Mouse (Mus musculus): ENCODE results near the gene Bax. TPM values are rescaled to one million over a fixed set of nuclear protein-coding genes. Genes with fewer than 3 reads are reported as not detected.
"Not testable (repeated sequence)": the region's sequence is repeated elsewhere in the genome, so short reads cannot be mapped to it uniquely, and the experiment has no call there.

The Bax gene
- polyA plus RNA-seq, 1 experiment from 2014 or later, result 272 TPM

- no peak for ATAC-seq
- Histone ChIP-seq H3K9ac (no peak overlapping the region), H3K27ac (peak overlapping the region; percentile 79), H3K27me3 (no peaks in the 10 kb centered on the region), H3K36me3 (ENCODE audit: poor library complexity, severe bottlenecking) (peaks cover 72% of the 10 kb centered on the region), H3K4me3 (no peak overlapping the region), H3K4me1 (peaks cover 49% of the 10 kb centered on the region), H3K4me2 (0 out of 2 replicates have a peak overlapping the region, but pooled peaks have one; percentile 10), H3K9me3 (replicated peaks) (no peaks in the 10 kb centered on the region)
- WGBS, result 51% methylated on average over 13 of the region's 13 CpGs
Measured at GRCm38 (mm10) chr7:45460860-45461314, 5.8 kb downstream of the Bax start.

GRCm38 (mm10) chr7:45460377-45460776 is 6.3 kb downstream of the Bax start:
- peaks cover 70% of the 10 kb centered on the region for H3K36me3 ChIP-seq (ENCODE audit: poor library complexity, severe bottlenecking)
- peak overlapping the region; percentile 92 for H3K4me3 ChIP-seq
- peaks cover 44% of the 10 kb centered on the region for H3K4me1 ChIP-seq
- no peaks in the 10 kb centered on the region for H3K27me3 ChIP-seq
- no peak for ATAC-seq
- WGBS, result 80% methylated on average over 7 of the region's 7 CpGs
- no peaks in the 10 kb centered on the region for H3K9me3 ChIP-seq (replicated peaks)
- H3K9ac ChIP-seq, result peak overlapping the region; percentile 51; the same call in 1 of the 2 replicates
- peak overlapping the region; percentile 79 for H3K27ac ChIP-seq
- peak overlapping the region; percentile 59 for H3K4me2 ChIP-seq

- Histone ChIP-seq H3K4me3 (peak within 1 kb of the TSS; percentile 92), H3K36me3 (ENCODE audit: poor library complexity, severe bottlenecking) (peaks cover 70% of the 10 kb centered on the region), H3K27ac (peak within 1 kb of the TSS; percentile 96), H3K9ac (peak within 1 kb of the TSS; percentile 96), H3K4me1 (peaks cover 37% of the 10 kb centered on the region), H3K4me2 (peak within 1 kb of the TSS; percentile 67)
- not testable (repeated sequence) for H3K9me3 ChIP-seq (replicated peaks); H3K27me3 ChIP-seq
- peak; percentile 97 for ATAC-seq
- WGBS, result under 1% methylated on average over 30 of the region's 37 CpGs
Measured at GRCm38 (mm10) chr7:45459564-45460140, 7.0 kb downstream of the Bax start, which contains the start of gene Ftl1. TSS of gene Ftl1 (minus strand) at chr7:45459884.

- Histone ChIP-seq H3K4me1 (peaks cover 37% of the 10 kb centered on the region), H3K4me3 (peak overlapping the region; percentile 92), H3K36me3 (ENCODE audit: poor library complexity, severe bottlenecking) (peaks cover 70% of the 10 kb centered on the region), H3K27ac (peak overlapping the region; percentile 96), H3K9ac (peak overlapping the region; percentile 96), H3K27me3 (no peaks in the 10 kb centered on the region), H3K4me2 (peak overlapping the region; percentile 67), H3K9me3 (replicated peaks) (no peaks in the 10 kb centered on the region)
- under 1% methylated on average over 42 of the region's 43 CpGs for WGBS
- ATAC-seq, result peak; percentile 78
Measured at GRCm38 (mm10) chr7:45458748-45459563, 7.7 kb downstream of the Bax start.

- H3K9me3 ChIP-seq (replicated peaks), result no peaks in the 10 kb centered on the region
- H3K36me3 ChIP-seq (ENCODE audit: poor library complexity, severe bottlenecking), result peaks cover 63% of the 10 kb centered on the region
- no peak for ATAC-seq
- WGBS, result 76% methylated on average over 9 of the region's 10 CpGs
- no peaks in the 10 kb centered on the region for H3K27me3 ChIP-seq
- H3K4me3 ChIP-seq, result peak overlapping the region; percentile 92
- H3K4me1 ChIP-seq, result peaks cover 37% of the 10 kb centered on the region
- peak overlapping the region; percentile 67 for H3K4me2 ChIP-seq
- H3K27ac ChIP-seq, result peak overlapping the region; percentile 31
- H3K9ac ChIP-seq, result peak overlapping the region; percentile 96
Measured at GRCm38 (mm10) chr7:45457204-45458060, 9.3 kb downstream of the Bax start.

GRCm38 (mm10) chr7:45456721-45457203 is 9.9 kb downstream of the Bax start:
- H3K4me3 ChIP-seq, result peak overlapping the region; percentile 92

GRCm38 (mm10) chr7:45455932-45456696 is 10.6 kb downstream of the Bax start:
- no peak overlapping the region for H3K27ac ChIP-seq
- no peak overlapping the region for H3K9ac ChIP-seq
- no peak for ATAC-seq
- WGBS, result 76% methylated on average over 13 of the region's 13 CpGs
- no peaks in the 10 kb centered on the region for H3K9me3 ChIP-seq (replicated peaks)
- H3K4me2 ChIP-seq, result no peak overlapping the region
- H3K36me3 ChIP-seq (ENCODE audit: poor library complexity, severe bottlenecking), result peaks cover 61% of the 10 kb centered on the region
- H3K27me3 ChIP-seq, result no peaks in the 10 kb centered on the region
- no peak overlapping the region for H3K4me3 ChIP-seq
- H3K4me1 ChIP-seq, result peaks cover 36% of the 10 kb centered on the region

More at GRCm38 (mm10) chr7:45456721-45457203, 9.9 kb downstream of the Bax start:
- no peaks in the 10 kb centered on the region for H3K9me3 ChIP-seq (replicated peaks)
- no peaks in the 10 kb centered on the region for H3K27me3 ChIP-seq
- H3K4me2 ChIP-seq, result peak overlapping the region; percentile 67
- ATAC-seq, result no peak
- H3K27ac ChIP-seq, result peak overlapping the region; percentile 31
- peaks cover 63% of the 10 kb centered on the region for H3K36me3 ChIP-seq (ENCODE audit: poor library complexity, severe bottlenecking)
- peaks cover 37% of the 10 kb centered on the region for H3K4me1 ChIP-seq
- WGBS, result 62% methylated on average over 9 of the region's 9 CpGs
- H3K9ac ChIP-seq, result peak overlapping the region; percentile 96

- Histone ChIP-seq H3K9me3 (replicated peaks) (no peaks in the 10 kb centered on the region), H3K9ac (no peak overlapping the region), H3K36me3 (ENCODE audit: poor library complexity, severe bottlenecking) (peaks cover 63% of the 10 kb centered on the region), H3K4me3 (no peak overlapping the region), H3K27me3 (no peaks in the 10 kb centered on the region), H3K4me1 (peaks cover 25% of the 10 kb centered on the region), H3K4me2 (no peak overlapping the region), H3K27ac (no peak overlapping the region)
- ATAC-seq, result no peak
- WGBS, result 93% methylated on average over 15 of the region's 15 CpGs
Measured at GRCm38 (mm10) chr7:45454971-45455370, 11.7 kb downstream of the Bax start.

GRCm38 (mm10) chr7:45451344-45451982 is 15.2 kb downstream of the Bax start:
- H3K4me3 ChIP-seq, result no peak overlapping the region
- H3K9me3 ChIP-seq (replicated peaks), result no peaks in the 10 kb centered on the region
- H3K36me3 ChIP-seq (ENCODE audit: poor library complexity, severe bottlenecking), result peaks cover 59% of the 10 kb centered on the region
- no peak overlapping the region for H3K27ac ChIP-seq
- peaks cover 4% of the 10 kb centered on the region; the same call in 1 of the 2 replicates for H3K4me1 ChIP-seq
- 54% methylated on average over 23 of the region's 23 CpGs for WGBS
- H3K27me3 ChIP-seq, result no peaks in the 10 kb centered on the region
- H3K9ac ChIP-seq, result peak overlapping the region; percentile 23; the same call in 1 of the 2 replicates
- H3K4me2 ChIP-seq, result no peak overlapping the region
- ATAC-seq, result peak; percentile 74

- Histone ChIP-seq H3K27ac (no peak overlapping the region), H3K9me3 (replicated peaks) (no peaks in the 10 kb centered on the region), H3K9ac (no peak overlapping the region), H3K36me3 (ENCODE audit: poor library complexity, severe bottlenecking) (peaks cover 51% of the 10 kb centered on the region), H3K27me3 (no peaks in the 10 kb centered on the region), H3K4me1 (no peaks in the 10 kb centered on the region), H3K4me3 (no peak overlapping the region), H3K4me2 (no peak overlapping the region)
- 90% methylated on average over 1 of the region's 1 CpGs for WGBS
- no peak for ATAC-seq
Measured at GRCm38 (mm10) chr7:45449974-45450373, 16.7 kb downstream of the Bax start.

All from forebrain, embryonic 13.5 days (tissue).